Mouse (Mus musculus): ENCODE data around the gene Shc2. TPM values are rescaled to one million over a fixed set of nuclear protein-coding genes. Genes with fewer than 3 reads are reported as not detected.

Shc2 gene
- not detected for total RNA-seq (2023)

GRCm38 (mm10) chr10:79637128-79638110 is at the start of gene Shc2:
Gene Shc2, minus strand, starts transcription at chr10:79637918.

GRCm38 (mm10) chr10:79681591-79682245 is 44.0 kb upstream of the Shc2 start, which contains the start of gene Cdc34:
Gene Cdc34, plus strand, starts transcription at chr10:79682195.

GRCm38 (mm10) chr10:79668771-79669575 is 31.3 kb upstream of the Shc2 start, which contains the start of gene Tpgs1:
Gene Tpgs1, plus strand, starts transcription at chr10:79669369.

GRCm38 (mm10) chr10:79664131-79664665 is 26.5 kb upstream of the Shc2 start, which contains the start of gene Madcam1:
Gene Madcam1, plus strand, starts transcription at chr10:79664559.

GRCm38 (mm10) chr10:79645711-79646110 is 8.0 kb upstream of the Shc2 start, which contains the start of gene Odf3l2:
Gene Odf3l2, minus strand, starts transcription at chr10:79645738.

GRCm38 (mm10) chr10:79613578-79614304 is 24.0 kb downstream of the Shc2 start, which contains the start of gene C2cd4c:
Gene C2cd4c, minus strand, starts transcription at chr10:79614025.

GRCm38 (mm10) chr10:79587061-79587751 is 50.5 kb downstream of the Shc2 start, which contains the start of gene Theg:
Gene Theg, minus strand, starts transcription at chr10:79587331.

Other genes starting within 250 kb of the Shc2 start
- gene Vmn2r83, start 169.2 kb downstream of the Shc2 start, total RNA-seq (2023), result not detected
- gene Plpp2, start 104.1 kb downstream of the Shc2 start, total RNA-seq (2023), result 1 to 10 TPM; 1.0 to 1.4 TPM
- 10 to 100 TPM; 45.2 to 56.8 TPM for gene Mier2, start 82.7 kb downstream of the Shc2 start, total RNA-seq (2023)
- not detected for gene Theg, start 50.6 kb downstream of the Shc2 start, total RNA-seq (2023)
- gene C2cd4c, start 23.9 kb downstream of the Shc2 start, total RNA-seq (2023), result not detected
- gene Odf3l2, start 7.8 kb upstream of the Shc2 start, total RNA-seq (2023), result not detected
- not detected for gene Madcam1, start 26.6 kb upstream of the Shc2 start, total RNA-seq (2023)
- gene Tpgs1, start 31.5 kb upstream of the Shc2 start, total RNA-seq (2023), result 10 to 100 TPM; 23.9 to 26.9 TPM
- 10 to 100 TPM; 78.2 to 86.5 TPM for gene Cdc34, start 44.3 kb upstream of the Shc2 start, total RNA-seq (2023)
- 10 to 100 TPM; 16.9 to 17.0 TPM for gene Gzmm, start 51.1 kb upstream of the Shc2 start, total RNA-seq (2023)
- gene Bsg, start 66.6 kb upstream of the Shc2 start, total RNA-seq (2023), result 100 to 1,000 TPM; 103 to 115 TPM
- under 1 TPM; 0.18 to 0.23 TPM for gene Hcn2, start 78.7 kb upstream of the Shc2 start, total RNA-seq (2023)
- gene Polrmt, start 108.7 kb upstream of the Shc2 start, total RNA-seq (2023), result 10 to 100 TPM; 59.1 to 62.3 TPM
- gene Fgf22, start 117.2 kb upstream of the Shc2 start, total RNA-seq (2023), result not detected
- gene Rnf126, start 129.0 kb upstream of the Shc2 start, total RNA-seq (2023), result 10 to 100 TPM; 63.3 to 64.6 TPM
- gene Fstl3, start 139.4 kb upstream of the Shc2 start, total RNA-seq (2023), result 1 to 10 TPM in 1 of 2 experiments, under 1 TPM in 1; 0.56 to 1.4 TPM
- gene Prss57, start 153.0 kb upstream of the Shc2 start, total RNA-seq (2023), result not detected
- gene Palm, start 155.7 kb upstream of the Shc2 start, total RNA-seq (2023), result 1 to 10 TPM; 3.0 to 4.1 TPM
- gene Misp, start 183.1 kb upstream of the Shc2 start, total RNA-seq (2023), result not detected
- gene Ptbp1, start 216.5 kb upstream of the Shc2 start, total RNA-seq (2023), result 100 to 1,000 TPM; 649 to 687 TPM
- gene Prtn3, start 236.6 kb upstream of the Shc2 start, total RNA-seq (2023), result not detected
- not detected for gene Plppr3, start 236.7 kb upstream of the Shc2 start, total RNA-seq (2023)
- gene Elane, start 248.3 kb upstream of the Shc2 start, total RNA-seq (2023), result under 1 TPM in 1 of 2 experiments, not detected in 1; 0.58 TPM

Measured in T-cell, adult 66 days (primary cell).